Mouse (Mus musculus) ES-E14 (cell line): Measurements from ENCODE around the gene Nfe2l1.

Source experiments
- CHD2 ChIP-seq: IDR thresholded peaks from 2 replicates; pipeline ENCODE4 v1.6.1; 2014; ENCODE audit warnings: mild to moderate bottlenecking, low read depth, low read length, inconsistent platforms
- MAFK ChIP-seq: IDR thresholded peaks from 2 replicates; pipeline ENCODE4 v1.6.1; 2014; ENCODE audit warnings: mild to moderate bottlenecking, low read depth, low read length, inconsistent platforms; ENCODE audit not compliant: insufficient read depth
- ZC3H11A ChIP-seq: IDR thresholded peaks from 2 replicates; pipeline ENCODE4 v1.6.1; 2012; ENCODE audit warnings: low read depth, mild to moderate bottlenecking, inconsistent platforms, low read length, borderline replicate concordance
- ZNF384 ChIP-seq: IDR thresholded peaks from 2 replicates; pipeline ENCODE4 v1.6.1; 2012; ENCODE audit warnings: low read depth, low read length, inconsistent platforms

DNA sequence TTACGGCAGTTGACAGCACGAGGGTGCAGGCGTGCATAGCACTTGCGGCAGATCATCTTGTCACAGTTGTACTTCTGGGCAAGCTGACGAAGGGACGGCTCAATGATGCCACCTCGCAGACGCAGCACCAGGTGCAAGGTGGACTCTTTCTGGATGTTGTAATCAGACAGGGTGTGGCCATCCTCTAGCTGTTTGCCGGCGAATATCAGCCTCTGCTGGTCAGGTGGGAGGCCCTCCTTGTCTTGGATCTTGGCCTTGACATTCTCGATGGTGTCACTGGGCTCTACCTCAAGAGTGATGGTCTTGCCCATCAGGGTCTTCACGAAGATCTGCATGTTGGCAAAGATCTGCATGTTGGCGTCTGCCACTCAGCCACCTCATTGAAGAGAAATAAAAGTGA, 34.3 kb downstream of the Nfe2l1 start:
- TF ChIP-seq ZC3H11A (no peak), MAFK (no peak), ZNF384 (no peak), CHD2 (no peak)
